Mouse (Mus musculus): Measurements from ENCODE around the gene Ccnt1. TPM values are rescaled to one million over a fixed set of nuclear protein-coding genes. Genes with fewer than 3 reads are reported as not detected.

Gene Ccnt1
- polyA plus RNA-seq, 1 experiment from 2014 or later, result 58.6 TPM

- Histone ChIP-seq H3K9ac (replicated peaks) (no peak overlapping the region), H3K9me3 (replicated peaks) (no peaks in the 10 kb centered on the region), H3K36me3 (no peaks in the 10 kb centered on the region), H3K4me3 (replicated peaks) (no peak overlapping the region), H3K4me2 (no peak overlapping the region), H3K4me1 (peaks cover 2% of the 10 kb centered on the region), H3K27ac (replicated peaks) (no peak overlapping the region), H3K27me3 (replicated peaks) (no peaks in the 10 kb centered on the region)
- WGBS, result 88% methylated on average over 3 of the region's 3 CpGs
- ATAC-seq (ENCODE audit: low FRiP score), result no peak
These were observed 67.4 kb downstream of the Ccnt1 start for GRCm38 (mm10) chr15:98503317-98503716.

- Histone ChIP-seq H3K4me2 (no peak overlapping the region), H3K27me3 (replicated peaks) (no peaks in the 10 kb centered on the region), H3K4me1 (no peaks in the 10 kb centered on the region), H3K36me3 (no peaks in the 10 kb centered on the region), H3K9ac (replicated peaks) (no peak overlapping the region), H3K4me3 (replicated peaks) (no peak overlapping the region), H3K27ac (replicated peaks) (no peak overlapping the region), H3K9me3 (replicated peaks) (no peaks in the 10 kb centered on the region)
- ATAC-seq (ENCODE audit: low FRiP score), result no peak
- WGBS, result 92% methylated on average over 17 of the region's 17 CpGs
These were observed 73.1 kb downstream of the Ccnt1 start for GRCm38 (mm10) chr15:98497631-98498030.

GRCm38 (mm10) chr15:98492102-98492501 lies 78.6 kb downstream of the Ccnt1 start, which contains the start of gene Olfr279:
Gene Olfr279 (plus strand): TSS chr15:98492402.
- Histone ChIP-seq H3K36me3 (no peaks in the 10 kb centered on the region), H3K4me1 (no peaks in the 10 kb centered on the region), H3K9me3 (replicated peaks) (no peaks in the 10 kb centered on the region), H3K9ac (replicated peaks) (no peak within 1 kb of the TSS), H3K27me3 (replicated peaks) (no peaks in the 10 kb centered on the region), H3K4me2 (no peak within 1 kb of the TSS), H3K4me3 (replicated peaks) (no peak within 1 kb of the TSS), H3K27ac (replicated peaks) (no peak within 1 kb of the TSS)
- 58% methylated on average over 4 of the region's 4 CpGs for WGBS
- no peak for ATAC-seq (ENCODE audit: low FRiP score)

- Histone ChIP-seq H3K4me3 (replicated peaks) (no peak overlapping the region), H3K4me1 (no peaks in the 10 kb centered on the region), H3K9ac (replicated peaks) (no peak overlapping the region), H3K9me3 (replicated peaks) (no peaks in the 10 kb centered on the region), H3K4me2 (no peak overlapping the region), H3K36me3 (no peaks in the 10 kb centered on the region), H3K27me3 (replicated peaks) (no peaks in the 10 kb centered on the region), H3K27ac (replicated peaks) (no peak overlapping the region)
- WGBS, result 87% methylated on average over 2 of the region's 2 CpGs
- ATAC-seq (ENCODE audit: low FRiP score), result no peak
These were observed 79.4 kb downstream of the Ccnt1 start for GRCm38 (mm10) chr15:98491332-98491731.

Small RNA genes lying within 50 kb of the gene (microRNA-seq; reads per million reads assigned to microRNA genes)
- not detected for gene Mir1291

Other genes starting within 250 kb of the Ccnt1 start
- gene Olfr284, start 229.9 kb downstream of the Ccnt1 start, polyA plus RNA-seq (2015; fragmentation: Nextera tagmentation; extraction: Ambion mirVana), result not detected in 2 replicates
- gene Olfr283, start 190.0 kb downstream of the Ccnt1 start, polyA plus RNA-seq (2015; fragmentation: Nextera tagmentation; extraction: Ambion mirVana), result not detected in 2 replicates
- not detected in 2 replicates for gene Olfr282, start 139.7 kb downstream of the Ccnt1 start, polyA plus RNA-seq (2015; fragmentation: Nextera tagmentation; extraction: Ambion mirVana)
- gene Olfr281, start 118.3 kb downstream of the Ccnt1 start, polyA plus RNA-seq (2015; fragmentation: Nextera tagmentation; extraction: Ambion mirVana), result not detected in 2 replicates
- gene OR5BS1P, start 101.0 kb downstream of the Ccnt1 start, polyA plus RNA-seq (2015; fragmentation: Nextera tagmentation; extraction: Ambion mirVana), result not detected in 2 replicates
- gene Lalba, start 88.2 kb downstream of the Ccnt1 start, polyA plus RNA-seq (2015; fragmentation: Nextera tagmentation; extraction: Ambion mirVana), result not detected in 2 replicates
- not detected in 2 replicates for gene Olfr279, start 78.5 kb downstream of the Ccnt1 start, polyA plus RNA-seq (2015; fragmentation: Nextera tagmentation; extraction: Ambion mirVana)
- gene Kansl2, start 36.7 kb downstream of the Ccnt1 start, polyA plus RNA-seq (2015; fragmentation: Nextera tagmentation; extraction: Ambion mirVana), result 102 and 104 TPM in 2 replicates
- not detected in 2 replicates for gene 4930415O20Rik, start 81 bp upstream of the Ccnt1 start, polyA plus RNA-seq (2015; fragmentation: Nextera tagmentation; extraction: Ambion mirVana)
- gene Adcy6, start 39.2 kb upstream of the Ccnt1 start, polyA plus RNA-seq (2015; fragmentation: Nextera tagmentation; extraction: Ambion mirVana), result 10.4 and 10.8 TPM in 2 replicates
- 108 and 128 TPM in 2 replicates for gene Cacnb3, start 59.9 kb upstream of the Ccnt1 start, polyA plus RNA-seq (2015; fragmentation: Nextera tagmentation; extraction: Ambion mirVana)
- gene Ddx23, start 92.0 kb upstream of the Ccnt1 start, polyA plus RNA-seq (2015; fragmentation: Nextera tagmentation; extraction: Ambion mirVana), result 20.6 and 21.0 TPM in 2 replicates
- 9.4 and 11.3 TPM in 2 replicates for gene Rnd1, start 106.5 kb upstream of the Ccnt1 start, polyA plus RNA-seq (2015; fragmentation: Nextera tagmentation; extraction: Ambion mirVana)
- 6.4 and 7.5 TPM in 2 replicates for gene Ccdc65, start 137.3 kb upstream of the Ccnt1 start, polyA plus RNA-seq (2015; fragmentation: Nextera tagmentation; extraction: Ambion mirVana)
- gene Fkbp11, start 157.3 kb upstream of the Ccnt1 start, polyA plus RNA-seq (2015; fragmentation: Nextera tagmentation; extraction: Ambion mirVana), result 11.9 and 12.3 TPM in 2 replicates
- gene Arf3, start 192.3 kb upstream of the Ccnt1 start, polyA plus RNA-seq (2015; fragmentation: Nextera tagmentation; extraction: Ambion mirVana), result 97.8 TPM in 2 replicates
- 0.08 and 0.72 TPM in 2 replicates for gene Wnt10b, start 207.2 kb upstream of the Ccnt1 start, polyA plus RNA-seq (2015; fragmentation: Nextera tagmentation; extraction: Ambion mirVana)
- gene Wnt1, start 218.9 kb upstream of the Ccnt1 start, polyA plus RNA-seq (2015; fragmentation: Nextera tagmentation; extraction: Ambion mirVana), result 1.0 and 2.0 TPM in 2 replicates
- gene Ddn, start 238.6 kb upstream of the Ccnt1 start, polyA plus RNA-seq (2015; fragmentation: Nextera tagmentation; extraction: Ambion mirVana), result 0.18 and 0.36 TPM in 2 replicates

Data from neural tube, embryonic 15.5 days (tissue).